ENCODE assay signal across 11 mouse cellular contexts in the genomic region with DNA sequence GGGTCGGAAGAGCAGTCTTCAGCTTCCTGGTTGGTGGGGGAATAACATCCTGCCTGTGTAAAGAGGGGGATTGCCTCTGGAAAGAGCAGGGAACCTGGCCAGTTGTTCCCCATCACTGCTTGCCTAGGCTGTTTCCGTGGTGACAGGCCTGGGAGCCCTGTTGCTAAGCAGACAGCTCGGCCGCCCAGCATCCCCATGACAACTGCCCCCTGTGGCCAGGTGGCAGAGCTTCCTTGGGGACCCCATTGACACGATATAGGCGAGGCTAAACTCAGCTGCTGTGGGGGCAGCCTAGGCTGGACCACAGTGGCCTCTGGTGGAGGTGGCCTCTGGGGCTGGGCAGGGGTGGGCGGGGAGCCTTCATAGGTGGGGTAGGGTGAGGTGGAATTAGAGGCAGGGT. TPM values are rescaled to one million over a fixed set of nuclear protein-coding genes. Genes with fewer than 3 reads are reported as not detected.
DNase-seq lines count a peak whose midpoint lies in the region; ATAC-seq lines count a peak whose summit lies in the region.
"Had no signal": no experiment of that assay in that cellular context is flagged by ENCODE, and none has a peak within 500 bp of the region (broad histone marks: within the 10 kb centered on the region; RNA-seq: fewer than 3 reads in every experiment).

No protein-coding gene starts in this region.

- DNase-seq in embryonic facial prominence, embryonic 14.5 days (ENCODE audit: low spot score) = peak; percentile 17
- DNase-seq in hindbrain, embryonic 14.5 days (ENCODE audit: low spot score) = no peak
- no peak for DNase-seq in cerebellum, postnatal 36 days
- DNase-seq: gastrocnemius, postnatal 25 days; heart, postnatal 10 days had no signal

- no peak overlapping the region for H3K9ac ChIP-seq in neural tube, embryonic 12.5 days
- no peak overlapping the region for H3K9ac ChIP-seq in neural tube, embryonic 15.5 days (replicated peaks)
- no peak overlapping the region for H3K9ac ChIP-seq in embryonic facial prominence, embryonic 14.5 days (ENCODE audit: low read depth, low read length)
- no peak overlapping the region for H3K9ac ChIP-seq in hindbrain, embryonic 14.5 days
- H3K9ac ChIP-seq in neural tube, embryonic 14.5 days (replicated peaks; ENCODE audit: low read depth, low read length) = no peak overlapping the region
- H3K9ac ChIP-seq in heart, embryonic 11.5 days (ENCODE audit: low read depth, low read length) = no peak overlapping the region
- H3K9ac ChIP-seq: embryonic facial prominence, embryonic 13.5 days; liver, embryonic 15.5 days had no signal

- H3K4me2 ChIP-seq in neural tube, embryonic 12.5 days (replicated peaks) = no peak overlapping the region
- H3K4me2 ChIP-seq in neural tube, embryonic 15.5 days = no peak overlapping the region
- no peak overlapping the region for H3K4me2 ChIP-seq in embryonic facial prominence, embryonic 14.5 days (ENCODE audit: low read depth, low read length)
- no peak overlapping the region for H3K4me2 ChIP-seq in hindbrain, embryonic 14.5 days (replicated peaks)
- no peak overlapping the region for H3K4me2 ChIP-seq in neural tube, embryonic 14.5 days (ENCODE audit: low read depth, low read length)
- no peak overlapping the region for H3K4me2 ChIP-seq in heart, embryonic 11.5 days
- H3K4me2 ChIP-seq: embryonic facial prominence, embryonic 13.5 days; liver, embryonic 15.5 days had no signal

- peaks cover 25% of the 10 kb centered on the region for H3K4me1 ChIP-seq in neural tube, embryonic 12.5 days
- peaks cover 15% of the 10 kb centered on the region for H3K4me1 ChIP-seq in neural tube, embryonic 15.5 days
- H3K4me1 ChIP-seq in embryonic facial prominence, embryonic 14.5 days (ENCODE audit: control insufficient read depth, insufficient read depth, low read length) = peaks cover 5% of the 10 kb centered on the region
- H3K4me1 ChIP-seq in hindbrain, embryonic 14.5 days (replicated peaks; ENCODE audit: control insufficient read depth, insufficient read depth, low read length) = peaks cover 10% of the 10 kb centered on the region
- H3K4me1 ChIP-seq in neural tube, embryonic 14.5 days (ENCODE audit: control insufficient read depth, insufficient read depth, low read length) = 0 out of 2 replicates have a peak, but pooled peaks cover 4% of the 10 kb centered on the region
- 0 out of 2 replicates have a peak, but pooled peaks cover 5% of the 10 kb centered on the region for H3K4me1 ChIP-seq in heart, embryonic 11.5 days (ENCODE audit: control insufficient read depth, insufficient read depth, low read length)
- H3K4me1 ChIP-seq: liver, embryonic 15.5 days had no signal

- H3K4me3 ChIP-seq in neural tube, embryonic 12.5 days = no peak overlapping the region
- H3K4me3 ChIP-seq in neural tube, embryonic 15.5 days (replicated peaks) = no peak overlapping the region
- H3K4me3 ChIP-seq in embryonic facial prominence, embryonic 14.5 days (ENCODE audit: low read depth, low read length) = no peak overlapping the region
- H3K4me3 ChIP-seq in hindbrain, embryonic 14.5 days (replicated peaks; ENCODE audit: low read length) = no peak overlapping the region
- H3K4me3 ChIP-seq in neural tube, embryonic 14.5 days (ENCODE audit: low read depth, low read length) = no peak overlapping the region
- no peak overlapping the region for H3K4me3 ChIP-seq in heart, embryonic 11.5 days (ENCODE audit: low read depth, low read length)
- H3K4me3 ChIP-seq: embryonic facial prominence, embryonic 13.5 days; liver, embryonic 15.5 days had no signal

- H3K27me3 ChIP-seq in neural tube, embryonic 12.5 days (replicated peaks) = peaks cover 16% of the 10 kb centered on the region
- H3K27me3 ChIP-seq in neural tube, embryonic 15.5 days (replicated peaks) = peaks cover 2% of the 10 kb centered on the region; the same call in 1 of the 2 replicates
- no peaks in the 10 kb centered on the region for H3K27me3 ChIP-seq in embryonic facial prominence, embryonic 14.5 days (replicated peaks; ENCODE audit: control insufficient read depth, insufficient read depth, low read length)
- no peaks in the 10 kb centered on the region for H3K27me3 ChIP-seq in hindbrain, embryonic 14.5 days (ENCODE audit: control insufficient read depth, insufficient read depth, low read length)
- H3K27me3 ChIP-seq in neural tube, embryonic 14.5 days (ENCODE audit: control insufficient read depth, insufficient read depth, low read length) = no peaks in the 10 kb centered on the region
- no peaks in the 10 kb centered on the region; the same call in 1 of the 2 replicates for H3K27me3 ChIP-seq in heart, embryonic 11.5 days (ENCODE audit: control insufficient read depth, insufficient read depth, low read length)

- no peak overlapping the region for H3K27ac ChIP-seq in neural tube, embryonic 12.5 days
- H3K27ac ChIP-seq in neural tube, embryonic 15.5 days (replicated peaks) = no peak overlapping the region
- H3K27ac ChIP-seq in embryonic facial prominence, embryonic 14.5 days (replicated peaks; ENCODE audit: low read depth, low read length) = no peak overlapping the region
- peak overlapping the region; percentile 32 for H3K27ac ChIP-seq in hindbrain, embryonic 14.5 days
- H3K27ac ChIP-seq in neural tube, embryonic 14.5 days (ENCODE audit: low read depth, low read length) = no peak overlapping the region
- no peak overlapping the region for H3K27ac ChIP-seq in heart, embryonic 11.5 days (ENCODE audit: low read depth, low read length)
- H3K27ac ChIP-seq: embryonic facial prominence, embryonic 13.5 days; liver, embryonic 15.5 days had no signal

- peak; percentile 61; the same call in 1 of the 2 replicates for ATAC-seq in neural tube, embryonic 12.5 days (ENCODE audit: low FRiP score, low read depth)
- ATAC-seq in neural tube, embryonic 15.5 days (ENCODE audit: low FRiP score) = no peak
- peak; percentile 71 for ATAC-seq in embryonic facial prominence, embryonic 14.5 days (ENCODE audit: low read depth)
- peak; percentile 51 for ATAC-seq in hindbrain, embryonic 14.5 days (ENCODE audit: low FRiP score)
- ATAC-seq in neural tube, embryonic 14.5 days (ENCODE audit: low read depth) = 0 out of 2 replicates have a peak, but pooled peaks have one; percentile 31
- no peak for ATAC-seq in heart, embryonic 11.5 days (replicated peaks; ENCODE audit: insufficient number of reproducible peaks, low FRiP score, low TSS enrichment)

- H3K36me3 ChIP-seq in neural tube, embryonic 12.5 days = peaks cover 11% of the 10 kb centered on the region; the same call in 1 of the 2 replicates
- H3K36me3 ChIP-seq in neural tube, embryonic 15.5 days = peaks cover 12% of the 10 kb centered on the region
- no peaks in the 10 kb centered on the region for H3K36me3 ChIP-seq in embryonic facial prominence, embryonic 14.5 days (ENCODE audit: control insufficient read depth, insufficient read depth, low read length)
- H3K36me3 ChIP-seq in hindbrain, embryonic 14.5 days (replicated peaks; ENCODE audit: control insufficient read depth, insufficient read depth) = peaks cover 18% of the 10 kb centered on the region
- H3K36me3 ChIP-seq in neural tube, embryonic 14.5 days (ENCODE audit: control insufficient read depth, insufficient read depth, low read length) = no peaks in the 10 kb centered on the region; the same call in 1 of the 2 replicates
- no peaks in the 10 kb centered on the region for H3K36me3 ChIP-seq in heart, embryonic 11.5 days (ENCODE audit: control insufficient read depth, insufficient read depth, low read length)
- H3K36me3 ChIP-seq: embryonic facial prominence, embryonic 13.5 days; liver, embryonic 15.5 days had no signal

- WGBS in neural tube, embryonic 12.5 days = 23% methylated on average over 7 of the region's 7 CpGs
- 23% methylated on average over 7 of the region's 7 CpGs for WGBS in neural tube, embryonic 15.5 days
- WGBS in embryonic facial prominence, embryonic 14.5 days = 31% methylated on average over 6 of the region's 7 CpGs
- 20% methylated on average over 7 of the region's 7 CpGs for whole genome bisulfite sequencing in hindbrain, embryonic 14.5 days
- WGBS in neural tube, embryonic 14.5 days = 20% methylated on average over 7 of the region's 7 CpGs
- WGBS in heart, embryonic 11.5 days (ENCODE audit: insufficient replicate concordance) = 34% methylated on average over 7 of the region's 7 CpGs

- no peaks in the 10 kb centered on the region for H3K9me3 ChIP-seq in neural tube, embryonic 12.5 days
- H3K9me3 ChIP-seq in neural tube, embryonic 15.5 days (replicated peaks) = no peaks in the 10 kb centered on the region
- no peaks in the 10 kb centered on the region for H3K9me3 ChIP-seq in embryonic facial prominence, embryonic 14.5 days (ENCODE audit: control insufficient read depth, low read length)
- H3K9me3 ChIP-seq in hindbrain, embryonic 14.5 days (ENCODE audit: control insufficient read depth, low read length) = no peaks in the 10 kb centered on the region
- no peaks in the 10 kb centered on the region for H3K9me3 ChIP-seq in neural tube, embryonic 14.5 days (ENCODE audit: control insufficient read depth, low read length)
- H3K9me3 ChIP-seq in heart, embryonic 11.5 days (replicated peaks; ENCODE audit: control insufficient read depth, low read length) = no peaks in the 10 kb centered on the region
- H3K9me3 ChIP-seq: embryonic facial prominence, embryonic 13.5 days; liver, embryonic 15.5 days had no signal

RNA-seq across cellular contexts. Expression of a gene that starts 40.6 kb away (rescaled TPM):
- polyA plus RNA-seq in neural tube, embryonic 12.5 days (2016; fragmentation: Nextera tagmentation; extraction: Ambion mirVana) = 3.0 and 3.1 TPM in 2 replicates
- 2.9 and 4.0 TPM in 2 replicates for polyA plus RNA-seq in neural tube, embryonic 15.5 days (2015; fragmentation: Nextera tagmentation; extraction: Ambion mirVana)
- polyA plus RNA-seq in embryonic facial prominence, embryonic 14.5 days (2014; fragmentation: Nextera tagmentation; extraction: Ambion mirVana) = 0.26 and 0.42 TPM in 2 replicates
- polyA plus RNA-seq in hindbrain, embryonic 14.5 days (2014; fragmentation: Nextera tagmentation; extraction: Ambion mirVana) = 4.9 and 6.2 TPM in 2 replicates
- polyA plus RNA-seq in neural tube, embryonic 14.5 days (2014; fragmentation: Nextera tagmentation; extraction: Ambion mirVana) = 4.1 and 4.9 TPM in 2 replicates
- polyA plus RNA-seq in heart, embryonic 11.5 days (2014; fragmentation: Nextera tagmentation; extraction: Ambion mirVana) = 3.0 and 3.2 TPM in 2 replicates
- polyA plus RNA-seq: liver, embryonic 15.5 days had no signal

Comparison
In these comparisons a context has a peak if more than half of its experiments do, and no peak if none do; other contexts are left out.
1. ATAC-seq: peak in neural tube, embryonic 12.5 days (single experiment), embryonic facial prominence, embryonic 14.5 days (single experiment), hindbrain, embryonic 14.5 days (single experiment) and neural tube, embryonic 14.5 days (single experiment); none in neural tube, embryonic 15.5 days (single experiment) and heart, embryonic 11.5 days (single experiment).